Comparison of ENCODE assay signal across 8 mouse cellular contexts in genomic region chr8:83608398-83608829, GRCm38 (mm10). TPM values are rescaled to one million over a fixed set of nuclear protein-coding genes. Genes with fewer than 3 reads are reported as not detected.
DNase-seq lines count a peak whose midpoint lies in the region; ATAC-seq lines count a peak whose summit lies in the region.

No protein-coding gene starts in this region.

- peak; percentile 45 for ATAC-seq in common myeloid progenitor, adult 5-6 weeks (replicated peaks; ENCODE audit: low read depth, poor library complexity, severe bottlenecking)
- peak; percentile 79 for ATAC-seq in intestine, embryonic 15.5 days
- ATAC-seq in megakaryocyte-erythroid progenitor cell, adult 5-6 weeks (replicated peaks; ENCODE audit: low FRiP score, low TSS enrichment, poor library complexity, severe bottlenecking), result peak; percentile 66

- peak overlapping the region; percentile 86 for H3K4me3 ChIP-seq in intestine, embryonic 15.5 days (replicated peaks)

- peaks cover 30% of the 10 kb centered on the region for H3K36me3 ChIP-seq in intestine, embryonic 15.5 days

- peak overlapping the region; percentile 81 for H3K9ac ChIP-seq in intestine, embryonic 15.5 days

- DNase-seq in ZHBTc4 (ENCODE audit: low read depth, low spot score), result peak; percentile 90
- DNase-seq in gastrocnemius, postnatal 4 days (ENCODE audit: low spot score in 2 of 2), result peak; percentile 75 to 88
- DNase-seq in left cerebral cortex, postnatal 36 days (ENCODE audit: low spot score in 2 of 2), result peak; percentile 86
- DNase-seq in right cerebral cortex, postnatal 36 days (ENCODE audit: low spot score in 2 of 2), result peak; percentile 72 to 73
- DNase-seq in Muller cell, postnatal 12 days (ENCODE audit: inconsistent ontology term), result no peak

- H3K27ac ChIP-seq in intestine, embryonic 15.5 days, result peak overlapping the region; percentile 98

- intact Hi-C loops in left cerebral cortex, postnatal 36 days (cut with DNase I), result loop anchor here (2.0 to 10.0 kb wide), 2 partner anchors 44 to 164 kb away; partner anchors contain the start of gene Gipc1

- H3K4me2 ChIP-seq in intestine, embryonic 15.5 days (replicated peaks), result peak overlapping the region; percentile 68

- WGBS in intestine, embryonic 15.5 days, result under 1% methylated on average over 51 of the region's 51 CpGs

- H3K27me3 ChIP-seq in intestine, embryonic 15.5 days (replicated peaks), result no peaks in the 10 kb centered on the region

- H3K4me1 ChIP-seq in intestine, embryonic 15.5 days (replicated peaks), result peaks cover 19% of the 10 kb centered on the region

- no peaks in the 10 kb centered on the region for H3K9me3 ChIP-seq in intestine, embryonic 15.5 days

RNA-seq across cellular contexts. Expression of gene Dnajb1, which starts 0.4 kb away (rescaled TPM):
- total RNA-seq in common myeloid progenitor, adult 5-6 weeks (2017), result 60.2 and 72.6 TPM in 2 replicates
- 10 to 100 TPM; 17.7 to 20.6 TPM for total RNA-seq in gastrocnemius, postnatal 4 days (2021)
- 47.0 and 48.2 TPM in 2 replicates for polyA plus RNA-seq in intestine, embryonic 15.5 days (2015; fragmentation: Nextera tagmentation; extraction: Ambion mirVana)
- 10 to 100 TPM; 49.4 to 54.2 TPM for total RNA-seq in left cerebral cortex, postnatal 36 days (2021)
- 49.7 and 52.6 TPM in 2 replicates for total RNA-seq in megakaryocyte-erythroid progenitor cell, adult 5-6 weeks (2014; fragmentation: Nextera tagmentation)
- 50.2 and 63.1 TPM in 2 replicates for total RNA-seq in megakaryocyte-erythroid progenitor cell, adult 5-6 weeks (2017)

RNA-seq across cellular contexts. Expression of gene Tecr, which starts 0.6 kb away (rescaled TPM):
- 260 and 286 TPM in 2 replicates for total RNA-seq in common myeloid progenitor, adult 5-6 weeks (2017)
- 100 to 1,000 TPM; 276 to 303 TPM for total RNA-seq in gastrocnemius, postnatal 4 days (2021)
- polyA plus RNA-seq in intestine, embryonic 15.5 days (2015; fragmentation: Nextera tagmentation; extraction: Ambion mirVana), result 610 and 639 TPM in 2 replicates
- 100 to 1,000 TPM; 564 to 620 TPM for total RNA-seq in left cerebral cortex, postnatal 36 days (2021)
- 304 and 466 TPM in 2 replicates for total RNA-seq in megakaryocyte-erythroid progenitor cell, adult 5-6 weeks (2014; fragmentation: Nextera tagmentation)
- 230 and 318 TPM in 2 replicates for total RNA-seq in megakaryocyte-erythroid progenitor cell, adult 5-6 weeks (2017)

RNA-seq across cellular contexts. Expression of gene Ndufb7, which starts 41.9 kb away (rescaled TPM):
- 169 and 208 TPM in 2 replicates for total RNA-seq in common myeloid progenitor, adult 5-6 weeks (2017)
- 100 to 1,000 TPM; 366 to 378 TPM for total RNA-seq in gastrocnemius, postnatal 4 days (2021)
- 370 and 398 TPM in 2 replicates for polyA plus RNA-seq in intestine, embryonic 15.5 days (2015; fragmentation: Nextera tagmentation; extraction: Ambion mirVana)
- total RNA-seq in left cerebral cortex, postnatal 36 days (2021), result 100 to 1,000 TPM; 134 to 156 TPM
- total RNA-seq in megakaryocyte-erythroid progenitor cell, adult 5-6 weeks (2014; fragmentation: Nextera tagmentation), result 199 and 204 TPM in 2 replicates
- total RNA-seq in megakaryocyte-erythroid progenitor cell, adult 5-6 weeks (2017), result 173 and 183 TPM in 2 replicates

RNA-seq across cellular contexts. Expression of gene Gipc1, which starts 44.1 kb away (rescaled TPM):
- total RNA-seq in common myeloid progenitor, adult 5-6 weeks (2017), result 18.2 and 18.5 TPM in 2 replicates
- total RNA-seq in gastrocnemius, postnatal 4 days (2021), result 10 to 100 TPM; 42.5 to 51.7 TPM
- polyA plus RNA-seq in intestine, embryonic 15.5 days (2015; fragmentation: Nextera tagmentation; extraction: Ambion mirVana), result 163 and 166 TPM in 2 replicates
- 100 to 1,000 TPM in 1 of 2 experiments, 10 to 100 TPM in 1; 89.8 to 105 TPM for total RNA-seq in left cerebral cortex, postnatal 36 days (2021)
- total RNA-seq in megakaryocyte-erythroid progenitor cell, adult 5-6 weeks (2014; fragmentation: Nextera tagmentation), result 15.6 and 31.4 TPM in 2 replicates
- total RNA-seq in megakaryocyte-erythroid progenitor cell, adult 5-6 weeks (2017), result 6.5 and 6.9 TPM in 2 replicates

RNA-seq across cellular contexts. Expression of gene Ptger1, which starts 58.1 kb away (rescaled TPM):
- 1.6 and 4.5 TPM in 2 replicates for total RNA-seq in common myeloid progenitor, adult 5-6 weeks (2017)
- under 1 TPM; 0.49 to 0.98 TPM for total RNA-seq in gastrocnemius, postnatal 4 days (2021)
- polyA plus RNA-seq in intestine, embryonic 15.5 days (2015; fragmentation: Nextera tagmentation; extraction: Ambion mirVana), result 1.2 and 1.6 TPM in 2 replicates
- total RNA-seq in left cerebral cortex, postnatal 36 days (2021), result 1 to 10 TPM; 1.1 to 1.2 TPM
- total RNA-seq in megakaryocyte-erythroid progenitor cell, adult 5-6 weeks (2014; fragmentation: Nextera tagmentation), result not detected in 2 replicates
- total RNA-seq in megakaryocyte-erythroid progenitor cell, adult 5-6 weeks (2017), result 0.65 and 1.1 TPM in 2 replicates
